Mouse (Mus musculus) c-Kit-negative CD71-positive TER-119-positive erythroid progenitor cells, embryonic 14.5 days (primary cell): ENCODE measurements around the gene Noxo1.
A peak's percentile ranks its signal among the peaks of the same experiment; 100 is the strongest.

Source experiments
- DNase-seq: peaks from one replicate; pipeline ENCODE4 v3.0.0-alpha.2; 2013; ENCODE audit warnings: low read depth, low spot score

The Noxo1 gene

GRCm38 (mm10) chr17:24739926-24740325 is 43.9 kb downstream of the Noxo1 start:
- no peak for DNase-seq

GRCm38 (mm10) chr17:24742307-24742706 is 46.3 kb downstream of the Noxo1 start:
- no peak for DNase-seq

DNA sequence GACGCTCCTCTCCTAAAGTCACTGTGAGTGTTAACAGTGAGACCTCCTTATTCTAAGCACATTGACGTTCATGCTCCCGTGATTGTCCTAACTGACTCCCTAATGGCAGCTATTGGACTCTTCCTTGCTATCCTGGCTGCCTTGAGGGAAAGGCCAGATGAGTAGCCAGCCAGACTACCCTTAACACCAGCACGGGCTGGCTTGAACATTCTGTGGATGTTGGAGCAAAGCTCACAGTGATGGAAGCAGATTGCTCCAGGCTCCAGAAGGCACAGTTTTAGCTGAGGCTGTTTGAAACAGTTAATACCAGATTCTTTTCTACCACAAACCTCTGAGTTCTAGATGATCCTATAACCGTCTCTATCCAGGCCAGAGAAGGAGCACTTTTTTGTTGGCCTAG is 47.9 kb downstream of the Noxo1 start:
- no peak for DNase-seq

DNA sequence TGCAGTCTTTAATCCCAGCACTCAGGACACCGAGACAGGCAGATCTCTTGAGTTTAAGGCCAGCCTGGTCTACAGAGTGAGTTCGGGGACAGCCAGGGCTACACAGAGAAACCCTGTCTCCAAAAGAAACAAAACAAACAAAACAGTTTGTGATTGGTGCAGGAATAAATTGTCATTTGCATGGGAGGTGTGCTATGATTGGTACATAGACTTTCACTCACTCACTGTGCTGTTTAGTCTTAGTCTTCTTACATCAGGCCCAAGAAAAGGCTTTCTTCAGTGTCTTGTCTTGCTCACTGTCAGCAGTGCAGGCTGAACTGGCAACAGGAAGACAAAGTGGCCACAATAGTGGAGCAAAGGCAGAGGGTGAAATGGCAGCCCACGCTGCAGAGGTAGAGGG is 48.3 kb downstream of the Noxo1 start:
- DNase-seq: no peak

GRCm38 (mm10) chr17:24745526-24746497 is 49.8 kb downstream of the Noxo1 start:
- DNase-seq: peak; percentile 66

- no peak for DNase-seq
Measured at GRCm38 (mm10) chr17:24746986-24747385, 51.0 kb downstream of the Noxo1 start.
